Mouse (Mus musculus) CH12.LX (cell line): ENCODE results near the gene Zfyve21. TPM values are rescaled to one million over a fixed set of nuclear protein-coding genes. Genes with fewer than 3 reads are reported as not detected.
A peak's percentile ranks its signal among the peaks of the same experiment; 100 is the strongest.

ENCODE experiments used
- DNase-seq: peaks from one replicate; pipeline ENCODE4 v3.0.0-alpha.2; 2013; ENCODE audit errors: extremely low read depth
- H3K27ac ChIP-seq: 2 replicates; pipeline ENCODE4 v1.5.1; 2012; ENCODE audit warnings: low read depth, mild to moderate bottlenecking, control low read depth, moderate library complexity; ENCODE audit not compliant: insufficient read depth
- H3K27me3 ChIP-seq: replicated peaks from 2 replicates; pipeline ENCODE3; 2012; ENCODE audit warnings: inconsistent platforms
- H3K36me3 ChIP-seq, 2 experiments: replicated peaks in 1 of 2; 2 replicates each; pipeline versions ENCODE3 to v1.6.1; 2012; ENCODE audit warnings: inconsistent platforms in 1 of 2, low read length in 1 of 2, mild to moderate bottlenecking in 1 of 2, mixed read lengths in 1 of 2, moderate library complexity in 1 of 2; ENCODE audit not compliant: control insufficient read depth in 1 of 2, insufficient read depth in 1 of 2
- H3K4me1 ChIP-seq, 2 experiments: 2 replicates each; pipeline ENCODE4 v1.6.1; 2012; ENCODE audit warnings: inconsistent platforms in 1 of 2, moderate library complexity in 1 of 2; ENCODE audit not compliant: insufficient read depth in 2 of 2, control insufficient read depth in 1 of 2
- H3K4me2 ChIP-seq: 2 replicates; pipeline ENCODE4 v1.6.1; 2012; ENCODE audit warnings: low read depth, mild to moderate bottlenecking, control low read depth; ENCODE audit not compliant: poor library complexity, insufficient read depth, severe bottlenecking
- H3K4me3 ChIP-seq, 3 experiments: fragments of 150-350 bp in 1 of 3; sonication (generic) in 1 of 3; replicated peaks in 1 of 3; 2 replicates each; pipeline versions ENCODE3 to v1.5.1; 2011 to 2012; ENCODE audit warnings: low read depth in 2 of 3, low read length in 2 of 3, mild to moderate bottlenecking in 2 of 3, moderate library complexity in 2 of 3, control low read depth in 1 of 3, improper control_type of control experiment in 1 of 3, inconsistent platforms in 1 of 3, mixed read lengths in 1 of 3; ENCODE audit not compliant: poor library complexity in 1 of 3
- H3K79me2 ChIP-seq: replicated peaks from 2 replicates; pipeline ENCODE4 v1.6.1; 2012; ENCODE audit warnings: mild to moderate bottlenecking, moderate library complexity; ENCODE audit not compliant: control insufficient read depth, poor library complexity, insufficient read depth, severe bottlenecking; ENCODE audit errors: extremely low read depth
- H3K9ac ChIP-seq: 2 replicates; pipeline ENCODE4 v1.6.1; 2012; ENCODE audit warnings: low read depth, mild to moderate bottlenecking, control low read depth, moderate library complexity; ENCODE audit not compliant: insufficient read depth
- H3K9me3 ChIP-seq: replicated peaks from 2 replicates; pipeline ENCODE3; 2012; ENCODE audit warnings: low read length, inconsistent platforms, mixed read lengths
- CTCF ChIP-seq, 2 experiments: IDR thresholded peaks in 1 of 2; conservative IDR thresholded peaks in 1 of 2; 2 replicates each; pipeline ENCODE4 v1.5.1; 2011 to 2012; ENCODE audit warnings: low read depth in 2 of 2, low read length in 2 of 2, improper control_type of control experiment in 1 of 2, inconsistent platforms in 1 of 2, mild to moderate bottlenecking in 1 of 2, moderate library complexity in 1 of 2
- GABPA ChIP-seq: IDR thresholded peaks from 2 replicates; pipeline ENCODE4 v1.6.1; 2012; ENCODE audit warnings: low read depth, low read length, improper control_type of control experiment, inconsistent platforms; ENCODE audit not compliant: insufficient replicate concordance
- MEF2A ChIP-seq: IDR thresholded peaks from 2 replicates; pipeline ENCODE4 v1.6.1; 2014; ENCODE audit warnings: low read depth, mild to moderate bottlenecking, inconsistent platforms, low read length, improper control_type of control experiment, borderline replicate concordance
- NELFE ChIP-seq: IDR thresholded peaks from 2 replicates; pipeline ENCODE4 v1.6.1; 2011; ENCODE audit warnings: low read depth, low read length, improper control_type of control experiment
- PAX5 ChIP-seq: IDR thresholded peaks from 2 replicates; pipeline ENCODE4 v1.6.1; 2012; ENCODE audit warnings: low read length, inconsistent platforms, mixed read lengths
- RAD21 ChIP-seq: IDR thresholded peaks from 2 replicates; pipeline ENCODE4 v1.6.1; 2011; ENCODE audit warnings: low read depth, mild to moderate bottlenecking, low read length, improper control_type of control experiment, moderate library complexity
- RCOR1 ChIP-seq: conservative IDR thresholded peaks from 2 replicates; pipeline ENCODE4 v1.6.1; 2012; ENCODE audit warnings: low read depth, mild to moderate bottlenecking, inconsistent platforms, low read length, improper control_type of control experiment
- SMC3 ChIP-seq: IDR thresholded peaks from 2 replicates; pipeline ENCODE4 v1.6.1; 2011; ENCODE audit warnings: low read depth, low read length, improper control_type of control experiment
- TCF12 ChIP-seq: IDR thresholded peaks from 2 replicates; pipeline ENCODE4 v1.6.1; 2014; ENCODE audit warnings: low read depth, mild to moderate bottlenecking, inconsistent platforms, low read length, improper control_type of control experiment
- ZC3H11A ChIP-seq: IDR thresholded peaks from 2 replicates; pipeline ENCODE4 v1.6.1; 2012; ENCODE audit warnings: low read depth, mild to moderate bottlenecking, inconsistent platforms, low read length, improper control_type of control experiment
- ZKSCAN1 ChIP-seq: IDR thresholded peaks from 2 replicates; pipeline ENCODE4 v1.6.1; 2012; ENCODE audit warnings: low read depth, inconsistent platforms, low read length, improper control_type of control experiment, borderline replicate concordance
- ZNF384 ChIP-seq: IDR thresholded peaks from 2 replicates; pipeline ENCODE4 v1.6.1; 2012; ENCODE audit warnings: low read depth, low read length, improper control_type of control experiment, inconsistent platforms
- dilution Hi-C: fragments of 300-500 bp; cut with MboI; formaldehyde crosslinking; loops from 2 replicates; pipeline ENCODE4 v1.14.3; 2020; ENCODE audit warnings: low sequenced_read_pairs; ENCODE audit not compliant: extremely low pct_unique_long_range_greater_than_20kb, extremely low pct_ligation_motif_present
- in situ Hi-C: fragments of 300-500 bp; cut with MboI; formaldehyde crosslinking; loops from 3 replicates; pipeline ENCODE4 v1.14.3; 2019; ENCODE audit warnings: low sequenced_read_pairs, low pct_ligation_motif_present, low pct_unique_long_range_greater_than_20kb, mixed read lengths
- polyA plus RNA-seq: library from polyadenylated mRNA; unstranded; fragments of >175 nt; gene quantifications from 2 replicates; pipeline ENCODE4 v1.2.1, GENCODE M21; 2012; ENCODE audit warnings: low read depth; ENCODE audit not compliant: insufficient read length
- total RNA-seq, 2 experiments: library from RNA; depleted of rRNA; stranded (reverse); fragments of 300-350 nt in 1 of 2; fragments of >200 nt in 1 of 2; gene quantifications; 2 replicates each; pipeline ENCODE4 v1.2.3; 2012 to 2014

Gene Zfyve21
- total and polyA plus RNA-seq, 3 experiments: 4.1 to 8.4 (median 7.6) TPM

DNA sequence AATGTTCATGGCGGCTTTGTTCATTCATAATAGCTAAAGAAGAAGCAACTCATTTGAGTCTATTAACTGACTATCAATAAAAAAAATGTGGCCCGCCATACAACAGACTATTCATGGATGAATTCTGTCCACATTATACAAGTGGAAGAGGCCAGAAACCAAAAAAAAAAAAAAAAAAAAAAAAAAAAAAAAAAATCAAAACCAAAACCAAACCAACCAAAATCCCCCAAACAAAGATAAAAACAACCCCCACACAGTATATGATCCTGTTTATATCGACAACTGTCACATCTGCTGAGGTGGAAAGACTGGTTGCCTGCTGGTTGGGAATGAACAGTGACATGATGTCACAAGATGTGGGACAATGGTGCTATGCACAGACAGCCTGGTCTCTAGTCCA, 61.5 kb downstream of the Zfyve21 start:
- no peak for TF ChIP-seq PAX5
- no peak for TF ChIP-seq MEF2A
- no peak for TF ChIP-seq RCOR1
- 0 out of 2 replicates have a peak, but pooled peaks have one; percentile 51 for TF ChIP-seq ZNF384
- TF ChIP-seq ZKSCAN1: no peak
- dilution Hi-C loops: no loop called here
- no peak overlapping the region for H3K4me3 ChIP-seq
- no peaks in the 10 kb centered on the region for H3K36me3 ChIP-seq
- H3K4me2 ChIP-seq: no peak overlapping the region
- H3K9ac ChIP-seq: no peak overlapping the region
- H3K4me1 ChIP-seq: no peaks in the 10 kb centered on the region
- no peak for DNase-seq
- no peak overlapping the region for H3K27ac ChIP-seq
- H3K79me2 ChIP-seq: no peaks in the 10 kb centered on the region
- H3K27me3 ChIP-seq: no peaks in the 10 kb centered on the region
- no peaks in the 10 kb centered on the region for H3K9me3 ChIP-seq
- in situ Hi-C loops: loop anchor here (10.0 kb wide), 1 partner anchor 141 kb away; no protein-coding TSS in a partner anchor

DNA sequence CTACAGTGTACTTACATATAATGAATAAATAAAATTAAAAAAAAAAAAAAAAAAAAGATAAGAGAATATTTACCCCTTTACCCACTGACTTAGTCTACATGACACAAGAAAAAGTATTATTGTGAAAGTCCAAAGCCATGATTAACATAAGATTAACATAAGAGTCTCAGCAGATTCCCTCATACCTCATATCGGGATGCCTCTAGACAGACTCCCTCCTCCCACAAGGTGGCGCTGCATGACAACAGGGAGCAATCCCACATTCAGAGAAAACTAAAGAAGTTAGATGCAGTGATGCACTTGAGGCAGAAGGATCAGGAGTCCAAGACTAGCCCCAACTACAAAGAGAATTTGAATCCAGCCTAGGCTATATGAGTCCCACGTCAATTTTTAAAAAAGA, 64.2 kb downstream of the Zfyve21 start:
- TF ChIP-seq ZNF384: peak; percentile 56; the same call in 1 of the 2 replicates
- TF ChIP-seq ZC3H11A: peak; percentile 93
- peak; percentile 19; the same call in 1 of the 2 replicates for TF ChIP-seq NELFE
- TF ChIP-seq SMC3: peak; percentile 98
- peak; percentile 98 for TF ChIP-seq RAD21
- no peak for TF ChIP-seq GABPA
- peak; percentile 71 to 98 for TF ChIP-seq CTCF (conservative IDR thresholded peaks at IDR 0.05 in 1 of 2, IDR thresholded peaks at IDR 0.05 in 1 of 2; ENCODE audit: low read depth in 2 of 2, low read length in 2 of 2)
- TF ChIP-seq TCF12: no peak
- TF ChIP-seq ZKSCAN1: no peak
- TF ChIP-seq, all 38 proteins: peak for 6
- H3K4me3 ChIP-seq: no peak overlapping the region
- peak; percentile 83 for DNase-seq
- peaks cover 0 to 11% of the 10 kb centered on the region in 2 experiments; a peak in 2 of 4 replicates for H3K4me1 ChIP-seq
- H3K79me2 ChIP-seq: no peaks in the 10 kb centered on the region
- H3K36me3 ChIP-seq: no peaks in the 10 kb centered on the region
- H3K9ac ChIP-seq: no peak overlapping the region
- in situ Hi-C loops: loop anchor here (10.0 kb wide), 1 partner anchor 143 kb away; no protein-coding TSS in a partner anchor
- no peaks in the 10 kb centered on the region for H3K27me3 ChIP-seq
- dilution Hi-C loops: no loop called here
- H3K27ac ChIP-seq: no peak overlapping the region
- no peak overlapping the region for H3K4me2 ChIP-seq
- no peaks in the 10 kb centered on the region for H3K9me3 ChIP-seq

Other genes starting within 250 kb of the Zfyve21 start
- gene Mark3, start 239.6 kb upstream of the Zfyve21 start, total RNA-seq (2012; rRNA removed): 40.2 and 43.7 TPM in 2 replicates
- 51.2 and 58.7 TPM in 2 replicates for gene Mark3, start 239.6 kb upstream of the Zfyve21 start, total RNA-seq (2014; rRNA removed)
- 34.3 and 40.7 TPM in 2 replicates for gene Mark3, start 239.6 kb upstream of the Zfyve21 start, polyA plus RNA-seq
- 3.2 and 3.7 TPM in 2 replicates for gene Ckb, start 141.8 kb upstream of the Zfyve21 start, total RNA-seq (2012; rRNA removed)
- not detected in 2 replicates for gene Ckb, start 141.8 kb upstream of the Zfyve21 start, total RNA-seq (2014; rRNA removed)
- gene Ckb, start 141.8 kb upstream of the Zfyve21 start, polyA plus RNA-seq: 0.27 and 0.54 TPM in 2 replicates
- 37.4 and 55.0 TPM in 2 replicates for gene Trmt61a, start 136.1 kb upstream of the Zfyve21 start, total RNA-seq (2012; rRNA removed)
- gene Trmt61a, start 136.1 kb upstream of the Zfyve21 start, total RNA-seq (2014; rRNA removed): 21.8 and 23.3 TPM in 2 replicates
- gene Trmt61a, start 136.1 kb upstream of the Zfyve21 start, polyA plus RNA-seq: 34.1 and 35.5 TPM in 2 replicates
- 24.1 and 26.9 TPM in 2 replicates for gene Bag5, start 100.9 kb upstream of the Zfyve21 start, total RNA-seq (2012; rRNA removed)
- gene Bag5, start 100.9 kb upstream of the Zfyve21 start, total RNA-seq (2014; rRNA removed): 25.6 and 27.9 TPM in 2 replicates
- gene Bag5, start 100.9 kb upstream of the Zfyve21 start, polyA plus RNA-seq: 27.9 and 29.2 TPM in 2 replicates
- gene Apopt1, start 100.9 kb upstream of the Zfyve21 start, total RNA-seq (2012; rRNA removed): 38.7 and 43.6 TPM in 2 replicates
- gene Apopt1, start 100.9 kb upstream of the Zfyve21 start, total RNA-seq (2014; rRNA removed): 35.9 and 36.0 TPM in 2 replicates
- 49.1 and 49.9 TPM in 2 replicates for gene Apopt1, start 100.9 kb upstream of the Zfyve21 start, polyA plus RNA-seq
- 45.2 and 55.1 TPM in 2 replicates for gene Klc1, start 55.3 kb upstream of the Zfyve21 start, total RNA-seq (2012; rRNA removed)
- 44.4 and 45.6 TPM in 2 replicates for gene Klc1, start 55.3 kb upstream of the Zfyve21 start, total RNA-seq (2014; rRNA removed)
- 77.0 and 116 TPM in 2 replicates for gene Klc1, start 55.3 kb upstream of the Zfyve21 start, polyA plus RNA-seq
- 16.3 and 21.8 TPM in 2 replicates for gene Xrcc3, start 297 bp upstream of the Zfyve21 start, total RNA-seq (2012; rRNA removed)
- 7.4 and 11.8 TPM in 2 replicates for gene Xrcc3, start 297 bp upstream of the Zfyve21 start, total RNA-seq (2014; rRNA removed)
- gene Xrcc3, start 297 bp upstream of the Zfyve21 start, polyA plus RNA-seq: 12.9 and 13.3 TPM in 2 replicates
- gene Ppp1r13b, start 93.9 kb downstream of the Zfyve21 start, total RNA-seq (2012; rRNA removed): 0.64 and 0.76 TPM in 2 replicates
- gene Ppp1r13b, start 93.9 kb downstream of the Zfyve21 start, total RNA-seq (2014; rRNA removed): 0.34 and 0.42 TPM in 2 replicates
- gene Ppp1r13b, start 93.9 kb downstream of the Zfyve21 start, polyA plus RNA-seq: 1.3 and 2.0 TPM in 2 replicates
- gene Atp5mpl, start 152.8 kb downstream of the Zfyve21 start, total RNA-seq (2012; rRNA removed): 224 and 276 TPM in 2 replicates
- gene Atp5mpl, start 152.8 kb downstream of the Zfyve21 start, total RNA-seq (2014; rRNA removed): 669 and 768 TPM in 2 replicates
- gene Atp5mpl, start 152.8 kb downstream of the Zfyve21 start, polyA plus RNA-seq: 164 and 172 TPM in 2 replicates
- gene Tdrd9, start 157.4 kb downstream of the Zfyve21 start, total RNA-seq (2012; rRNA removed): not detected in 2 replicates
- gene Tdrd9, start 157.4 kb downstream of the Zfyve21 start, total RNA-seq (2014; rRNA removed): not detected in 2 replicates
- gene Tdrd9, start 157.4 kb downstream of the Zfyve21 start, polyA plus RNA-seq: not detected in 2 replicates
- gene Rd3l, start 167.1 kb downstream of the Zfyve21 start, total RNA-seq (2012; rRNA removed): not detected in 2 replicates
- not detected in 2 replicates for gene Rd3l, start 167.1 kb downstream of the Zfyve21 start, total RNA-seq (2014; rRNA removed)
- not detected in 2 replicates for gene Rd3l, start 167.1 kb downstream of the Zfyve21 start, polyA plus RNA-seq